Mouse (Mus musculus) forelimb bud, embryonic 11.5 days (tissue): ENCODE data around the gene Cdk1.
A peak's percentile ranks its signal among the peaks of the same experiment; 100 is the strongest.

Experiments
- DNase-seq: peaks from one replicate; pipeline ENCODE4 v3.0.0-alpha.2; 2012; ENCODE audit warnings: low read depth, low spot score

The Cdk1 gene

DNA sequence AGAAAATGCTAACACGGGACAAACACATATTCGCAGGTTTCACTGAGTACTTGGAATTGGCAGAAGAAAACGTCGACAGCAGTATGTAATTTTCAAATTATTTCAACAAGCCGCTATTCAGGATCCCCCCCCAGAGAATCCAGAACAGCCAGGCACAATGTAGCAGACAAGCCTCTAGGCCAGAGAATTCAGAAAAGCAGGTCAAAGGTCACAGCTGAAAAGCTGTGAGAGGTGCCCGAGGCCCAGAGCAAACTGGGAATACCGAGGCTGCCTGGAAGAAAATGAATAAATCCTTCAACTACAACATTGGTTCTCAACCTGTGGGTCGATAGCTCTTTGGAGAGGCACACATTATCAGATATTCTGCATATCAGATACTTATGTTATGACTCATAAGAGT is 4.5 kb downstream of the Cdk1 start:
- DNase-seq, result no peak

GRCm38 (mm10) chr10:69342328-69342727 is 10.4 kb downstream of the Cdk1 start:
- no peak for DNase-seq

DNA sequence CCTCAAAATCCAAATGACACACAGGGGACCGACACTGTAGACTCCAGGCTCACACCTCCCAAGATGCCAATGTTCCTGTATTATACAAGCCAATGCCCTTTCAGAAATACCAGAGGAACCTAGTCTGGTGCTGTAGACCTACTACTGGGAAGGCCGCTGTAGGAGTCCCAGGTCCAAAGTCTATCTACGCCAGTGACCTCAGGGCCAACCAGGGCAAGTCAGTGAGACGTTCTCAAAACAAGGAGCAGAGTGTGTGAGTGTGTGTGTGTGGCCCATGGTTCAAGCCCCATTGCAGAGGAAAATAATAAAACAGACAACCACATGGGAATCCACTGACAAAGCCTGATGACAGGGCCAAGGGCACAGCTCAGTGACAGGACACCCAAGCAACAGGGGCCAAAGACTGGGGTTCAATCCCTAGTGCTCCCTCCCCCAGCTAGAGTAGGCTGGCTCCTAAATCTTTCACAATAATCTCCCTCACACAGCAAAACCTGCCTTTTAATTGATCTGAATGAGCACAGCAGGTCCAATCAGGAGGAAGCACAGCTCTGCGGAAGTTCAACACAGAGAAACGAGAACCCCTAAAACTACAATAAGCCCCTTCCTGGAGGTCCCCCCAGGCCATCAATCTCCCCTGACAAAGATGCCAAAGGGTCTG is 11.0 kb downstream of the Cdk1 start:
- DNase-seq, result no peak

DNA sequence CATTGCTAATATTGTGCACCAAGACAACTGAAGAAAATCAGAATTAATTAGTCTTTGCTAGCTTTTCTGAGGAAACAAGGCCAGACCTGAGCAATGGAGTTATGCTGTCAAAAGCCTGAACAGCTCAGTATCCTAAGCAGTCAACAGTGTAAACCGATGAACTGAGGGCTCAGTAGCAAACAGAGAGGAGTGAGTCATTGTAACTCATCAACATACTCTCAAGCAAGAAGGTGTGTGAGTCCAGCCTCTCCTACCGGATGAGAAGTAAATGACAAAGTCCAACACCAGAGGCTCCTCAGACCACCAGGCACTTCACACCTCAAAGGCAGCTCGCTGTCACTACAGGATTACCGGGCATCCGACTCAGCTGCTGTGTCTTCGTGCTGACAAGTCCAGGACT is 12.7 kb downstream of the Cdk1 start:
- no peak for DNase-seq

GRCm38 (mm10) chr10:69336219-69336618 is 16.5 kb downstream of the Cdk1 start:
- no peak for DNase-seq

DNA sequence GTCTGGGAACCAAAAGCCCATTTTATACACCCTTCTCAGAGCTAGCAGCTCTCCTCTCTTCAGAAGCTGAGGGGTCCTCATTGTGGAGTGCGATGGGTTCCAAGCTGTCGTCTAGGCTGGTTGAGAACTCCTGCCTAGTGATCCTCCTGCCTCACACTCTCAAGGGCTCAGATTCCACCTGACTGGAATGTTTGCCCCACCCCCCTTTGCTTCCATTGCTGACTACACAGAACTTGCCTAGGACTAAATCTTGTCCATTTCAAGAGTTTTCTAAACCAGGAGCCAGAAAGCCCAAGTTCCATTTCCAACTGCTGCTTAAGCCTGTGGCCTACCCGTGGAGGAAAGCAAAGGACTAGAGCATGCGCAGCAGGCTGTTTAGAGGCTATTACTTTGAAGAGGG is 17.1 kb downstream of the Cdk1 start:
- DNase-seq, result no peak

GRCm38 (mm10) chr10:69335195-69335536 is 17.6 kb downstream of the Cdk1 start:
- no peak for DNase-seq

GRCm38 (mm10) chr10:69334271-69335194 is 18.2 kb downstream of the Cdk1 start:
- no peak for DNase-seq

DNA sequence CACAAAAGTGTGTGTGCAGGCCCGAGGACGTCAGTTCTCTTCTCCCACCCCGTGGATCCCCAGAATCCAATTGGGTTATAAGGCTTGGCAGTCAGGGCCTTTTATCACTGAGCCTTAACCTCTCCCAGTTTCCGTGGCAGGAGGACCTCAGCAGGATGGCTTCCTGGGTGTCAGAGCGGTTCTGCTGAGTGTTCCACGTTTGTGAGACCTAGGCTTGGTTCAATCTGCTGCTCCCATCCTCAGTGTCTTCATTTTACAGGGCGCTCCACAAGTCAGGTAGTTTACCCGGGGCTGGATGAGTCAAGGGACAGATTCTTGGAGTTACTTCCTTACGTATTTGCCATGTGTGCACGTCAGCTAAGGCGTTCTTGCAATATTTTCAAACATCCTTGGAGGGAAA is 19.5 kb downstream of the Cdk1 start:
- no peak for DNase-seq

GRCm38 (mm10) chr10:69331231-69331630 is 21.5 kb downstream of the Cdk1 start:
- no peak for DNase-seq

- DNase-seq, result no peak
Observed at GRCm38 (mm10) chr10:69328656-69329046, 24.1 kb downstream of the Cdk1 start.

DNA sequence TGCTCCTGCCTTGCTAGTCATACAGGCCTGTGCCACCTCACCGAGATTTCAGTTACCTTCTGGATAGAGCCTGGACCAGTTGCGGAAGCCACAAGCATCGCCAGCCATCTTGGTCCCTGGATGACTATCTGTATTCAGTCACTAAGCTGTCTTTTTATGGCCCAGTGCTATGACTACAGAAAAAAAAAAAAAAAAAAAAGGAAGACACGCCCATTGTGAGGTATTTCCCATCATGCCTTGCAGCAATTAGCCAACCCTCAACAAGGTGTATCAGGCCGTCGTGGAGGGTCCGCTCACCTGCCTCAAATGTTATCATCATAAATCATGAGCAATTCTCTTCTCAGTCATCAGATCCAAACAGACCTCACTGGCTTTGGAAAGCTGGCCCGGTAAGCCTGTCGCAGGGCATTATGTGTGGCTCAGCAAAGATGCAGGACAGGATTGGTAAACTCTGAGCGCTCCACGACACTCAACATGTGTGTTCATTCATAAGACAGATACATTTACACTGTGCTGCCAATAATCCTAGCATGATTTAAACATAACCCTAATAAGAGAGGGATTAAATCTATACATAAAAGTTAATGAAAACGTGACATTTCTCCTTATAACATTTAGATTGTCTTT is 24.6 kb downstream of the Cdk1 start:
- no peak for DNase-seq

GRCm38 (mm10) chr10:69327362-69327761 is 25.4 kb downstream of the Cdk1 start:
- DNase-seq, result no peak

DNA sequence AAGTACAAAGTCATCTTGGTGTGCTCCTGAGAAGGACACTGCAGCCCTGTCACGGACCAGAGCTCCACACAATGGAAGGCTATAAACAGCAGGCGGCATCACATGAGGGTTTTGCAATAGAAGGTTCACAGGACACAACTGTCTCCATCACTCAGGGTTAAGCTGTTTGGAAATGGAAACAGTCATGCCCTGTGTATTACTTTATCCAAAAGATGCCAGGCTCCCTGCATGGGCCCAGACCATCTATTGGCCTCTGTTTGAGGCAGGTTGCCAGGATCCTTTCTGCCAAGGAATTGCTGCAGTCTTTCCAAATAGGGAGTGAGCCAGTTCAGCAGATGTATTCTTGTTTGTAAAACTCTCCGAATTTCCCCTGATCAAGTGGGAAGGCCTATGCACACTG is 26.3 kb downstream of the Cdk1 start:
- DNase-seq, result no peak

GRCm38 (mm10) chr10:69324816-69325215 is 27.9 kb downstream of the Cdk1 start:
- DNase-seq, result no peak

DNA sequence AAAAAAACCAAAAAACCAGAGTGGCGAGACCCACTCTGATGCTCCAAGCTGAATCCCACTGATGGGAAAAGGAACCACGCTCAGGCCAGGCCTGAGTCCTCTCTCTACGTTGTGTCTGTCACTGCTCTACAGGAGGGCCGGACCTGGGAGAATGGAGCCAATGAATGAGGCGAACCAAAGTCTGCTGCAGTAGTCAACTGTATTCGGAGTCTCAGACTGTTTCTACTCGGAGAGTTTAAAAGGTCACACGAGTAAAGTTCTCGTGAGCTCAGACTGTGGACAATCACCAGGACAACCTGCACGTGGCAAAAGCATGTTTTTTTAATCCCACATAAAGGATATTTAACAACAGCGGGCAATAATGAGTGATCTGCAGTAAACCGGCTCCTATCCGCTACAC is 28.8 kb downstream of the Cdk1 start:
- DNase-seq, result no peak

DNA sequence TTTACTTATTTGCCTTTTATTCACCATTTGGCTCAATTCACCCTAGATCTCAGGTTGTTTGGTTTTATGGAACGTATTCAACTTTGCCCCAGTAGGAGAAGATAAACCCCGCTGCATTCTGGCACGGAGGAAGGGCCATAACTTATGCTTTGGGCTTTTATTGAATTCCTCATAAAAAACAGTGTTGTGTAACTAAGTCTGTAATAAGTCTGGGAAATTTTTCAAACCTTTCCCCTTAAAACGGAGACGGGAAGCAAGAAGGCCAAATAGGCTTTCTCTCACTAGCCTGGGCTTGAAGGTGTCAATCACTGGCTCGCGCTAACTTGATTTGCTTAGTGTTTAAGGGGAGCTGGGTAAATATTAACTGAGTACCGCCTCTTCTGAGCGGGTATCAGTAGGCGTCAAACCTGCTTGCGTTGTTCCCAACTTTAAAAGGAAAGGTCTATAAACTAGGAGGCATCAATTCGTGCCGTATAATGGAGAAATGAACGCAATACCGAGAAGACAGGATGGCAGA is 31.2 kb downstream of the Cdk1 start:
- DNase-seq, result no peak

DNA sequence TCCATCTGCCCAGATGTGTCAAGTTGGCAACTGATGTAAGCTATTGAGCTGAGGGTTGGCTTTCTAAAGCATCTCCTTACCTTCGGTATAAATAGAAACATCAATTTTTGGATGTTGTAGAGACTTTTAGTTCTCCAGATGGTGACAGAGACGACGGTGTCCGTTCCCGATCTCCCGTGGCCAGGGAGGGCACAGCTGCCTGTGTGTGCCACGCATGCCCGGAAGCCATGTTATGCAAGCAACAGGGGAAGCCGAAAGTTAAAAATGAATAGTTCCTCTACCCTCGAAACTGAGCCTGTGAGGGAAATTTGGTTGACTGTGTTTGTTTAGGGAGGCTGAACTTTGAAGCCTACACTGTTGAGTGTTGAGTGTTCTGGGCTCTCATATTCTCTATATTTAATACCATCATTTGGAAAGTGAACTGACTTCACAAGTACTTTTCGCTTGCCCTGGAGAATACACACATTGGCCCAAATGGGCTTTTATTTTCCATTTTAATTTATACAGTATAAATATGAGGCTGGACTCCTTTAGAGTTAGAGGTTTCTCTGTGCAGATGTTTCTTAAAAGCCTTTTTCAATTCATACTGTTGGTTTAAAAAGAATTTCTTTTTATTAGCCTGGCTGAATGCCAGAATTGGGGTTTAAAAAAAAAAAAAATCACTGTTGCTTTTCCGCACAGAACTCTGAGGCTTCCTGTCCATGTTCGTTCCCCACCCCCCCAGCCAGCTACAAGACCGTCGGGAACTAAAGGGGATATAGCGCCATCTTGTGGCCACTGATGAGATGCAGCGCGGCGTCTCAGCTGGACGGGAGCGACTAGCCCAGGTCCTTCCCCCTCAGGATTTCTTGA is 31.8 kb downstream of the Cdk1 start:
- DNase-seq, result peak; percentile 89

- DNase-seq, result no peak
Observed at GRCm38 (mm10) chr10:69318514-69318913, 34.2 kb downstream of the Cdk1 start.

- DNase-seq, result peak; percentile 70
Observed at GRCm38 (mm10) chr10:69313944-69314343, 38.8 kb downstream of the Cdk1 start.

- no peak for DNase-seq
Observed at GRCm38 (mm10) chr10:69311867-69312266, 40.9 kb downstream of the Cdk1 start.

- DNase-seq, result no peak
Observed at GRCm38 (mm10) chr10:69309109-69309508, 43.6 kb downstream of the Cdk1 start.
